Mouse (Mus musculus) adrenal gland, postnatal 14 days (tissue): ENCODE data around the gene Gsc2. TPM values are rescaled to one million over a fixed set of nuclear protein-coding genes. Genes with fewer than 3 reads are reported as not detected.

Source experiments
- DNase-seq: peaks from one replicate; pipeline ENCODE4 v3.0.0; 2021; ENCODE audit warnings: mixed read lengths
- total RNA-seq: library from RNA; stranded (reverse); gene quantifications from 2 replicates; pipeline ENCODE4 v1.2.3, GENCODE M21; 2021

Gsc2 gene
- total RNA-seq, 1 experiment from 2014 or later, result not detected

GRCm38 (mm10) chr16:17922163-17922538 is 7.3 kb upstream of the Gsc2 start:
- DNase-seq, result peak; percentile 51

GRCm38 (mm10) chr16:17921325-17922162 is 6.7 kb upstream of the Gsc2 start:
- DNase-seq, result peak; percentile 96

GRCm38 (mm10) chr16:17920586-17920985 is 5.7 kb upstream of the Gsc2 start:
- DNase-seq, result no peak

GRCm38 (mm10) chr16:17911052-17911595 is 3.7 kb downstream of the Gsc2 start, which contains the start of gene Ess2:
Gene Ess2, minus strand, starts transcription at chr16:17911348.
- DNase-seq, result peak; percentile 92

- no peak for DNase-seq
Observed at GRCm38 (mm10) chr16:17898462-17898861, 16.4 kb downstream of the Gsc2 start, which contains the start of the genes Dgcr2 and Tssk2. Gene Dgcr2, minus strand, starts transcription at chr16:17898562. Gene Tssk2, plus strand, starts transcription at chr16:17898637.

- no peak for DNase-seq
Observed at GRCm38 (mm10) chr16:17896091-17896490, 18.8 kb downstream of the Gsc2 start.

- no peak for DNase-seq
Observed at GRCm38 (mm10) chr16:17893923-17894322, 20.9 kb downstream of the Gsc2 start, which contains the start of gene Tssk1. Gene Tssk1, plus strand, starts transcription at chr16:17894223.

GRCm38 (mm10) chr16:17892606-17893005 is 22.3 kb downstream of the Gsc2 start:
- no peak for DNase-seq

- DNase-seq, result peak; percentile 99
Observed at GRCm38 (mm10) chr16:17891567-17891959, 23.3 kb downstream of the Gsc2 start, which contains the start of gene Gm20518. Gene Gm20518, minus strand, starts transcription at chr16:17891671.

- peak; percentile 92 for DNase-seq
Observed at GRCm38 (mm10) chr16:17890917-17891566, 23.8 kb downstream of the Gsc2 start.

- no peak for DNase-seq
Observed at GRCm38 (mm10) chr16:17890342-17890727, 24.5 kb downstream of the Gsc2 start.

GRCm38 (mm10) chr16:17889689-17890341 is 25.0 kb downstream of the Gsc2 start:
- DNase-seq, result no peak

GRCm38 (mm10) chr16:17884116-17884515 is 30.7 kb downstream of the Gsc2 start:
- DNase-seq, result no peak

- no peak for DNase-seq
Observed at GRCm38 (mm10) chr16:17882196-17882595, 32.7 kb downstream of the Gsc2 start.

GRCm38 (mm10) chr16:17879571-17879970 is 35.3 kb downstream of the Gsc2 start:
- DNase-seq, result no peak

GRCm38 (mm10) chr16:17876096-17876495 is 38.8 kb downstream of the Gsc2 start:
- DNase-seq, result no peak

- DNase-seq, result no peak
Observed at GRCm38 (mm10) chr16:17875174-17875573, 39.7 kb downstream of the Gsc2 start.

GRCm38 (mm10) chr16:17872995-17873394 is 41.9 kb downstream of the Gsc2 start:
- DNase-seq, result no peak

GRCm38 (mm10) chr16:17871248-17871647 is 43.6 kb downstream of the Gsc2 start:
- DNase-seq, result no peak

GRCm38 (mm10) chr16:17865770-17866169 is 49.1 kb downstream of the Gsc2 start:
- no peak for DNase-seq

GRCm38 (mm10) chr16:17865293-17865692 is 49.6 kb downstream of the Gsc2 start:
- no peak for DNase-seq
